Mouse (Mus musculus): ENCODE data around the gene Mblac1.
A peak's percentile ranks its signal among the peaks of the same experiment; 100 is the strongest.

Gene Mblac1

GRCm38 (mm10) chr5:138207873-138208272 lies 13.8 kb downstream of the Mblac1 start:
- DNase-seq (ENCODE audit: low read depth, low spot score) = no peak

GRCm38 (mm10) chr5:138216632-138217031 lies 22.5 kb downstream of the Mblac1 start:
- peak; percentile 97 for DNase-seq (ENCODE audit: low read depth, low spot score)

- no peak for DNase-seq (ENCODE audit: low read depth, low spot score)
Measured at GRCm38 (mm10) chr5:138219864-138220263, 25.8 kb downstream of the Mblac1 start.

GRCm38 (mm10) chr5:138222111-138222510 lies 28.0 kb downstream of the Mblac1 start:
- peak; percentile 88 for DNase-seq (ENCODE audit: low read depth, low spot score)

GRCm38 (mm10) chr5:138223287-138223686 lies 29.2 kb downstream of the Mblac1 start:
- DNase-seq (ENCODE audit: low read depth, low spot score) = no peak

- DNase-seq (ENCODE audit: low read depth, low spot score) = no peak
Measured at GRCm38 (mm10) chr5:138225700-138226099, 31.6 kb downstream of the Mblac1 start, which contains the start of gene Nxpe5. Gene Nxpe5, plus strand, starts transcription at chr5:138225898.

- DNase-seq (ENCODE audit: low read depth, low spot score) = no peak
Measured at GRCm38 (mm10) chr5:138226491-138226890, 32.4 kb downstream of the Mblac1 start.

- peak; percentile 45 for DNase-seq (ENCODE audit: low read depth, low spot score)
Measured at GRCm38 (mm10) chr5:138227367-138227766, 33.3 kb downstream of the Mblac1 start.

- peak; percentile 80 for DNase-seq (ENCODE audit: low read depth, low spot score)
Measured at GRCm38 (mm10) chr5:138228026-138228425, 33.9 kb downstream of the Mblac1 start.

- no peak for DNase-seq (ENCODE audit: low read depth, low spot score)
Measured at GRCm38 (mm10) chr5:138229511-138229910, 35.4 kb downstream of the Mblac1 start.

GRCm38 (mm10) chr5:138233778-138234177 lies 39.7 kb downstream of the Mblac1 start:
- DNase-seq (ENCODE audit: low read depth, low spot score) = no peak

- DNase-seq (ENCODE audit: low read depth, low spot score) = no peak
Measured at GRCm38 (mm10) chr5:138234224-138234623, 40.1 kb downstream of the Mblac1 start.

- DNase-seq (ENCODE audit: low read depth, low spot score) = no peak
Measured at GRCm38 (mm10) chr5:138241511-138241910, 47.4 kb downstream of the Mblac1 start.

Data from A20 (cell line).